10 mouse cellular contexts compared by ENCODE assay signal in genomic region chr16:21881181-21881580, GRCm38 (mm10).
DNase-seq lines count a peak whose midpoint lies in the region; ATAC-seq lines count a peak whose summit lies in the region.
"Had no signal": no experiment of that assay in that cellular context is flagged by ENCODE, and none has a peak within 500 bp of the region (broad histone marks: within the 10 kb centered on the region; RNA-seq: fewer than 3 reads in every experiment).

No protein-coding gene starts in this region.

- peak overlapping the region; percentile 19; the same call in 1 of the 2 replicates for H3K9ac ChIP-seq in embryonic facial prominence, embryonic 14.5 days (ENCODE audit: low read depth, low read length)
- no peak overlapping the region for H3K9ac ChIP-seq in midbrain, embryonic 11.5 days (ENCODE audit: low read length)
- no peak overlapping the region for H3K9ac ChIP-seq in hindbrain, embryonic 15.5 days
- H3K9ac ChIP-seq in neural tube, embryonic 14.5 days (replicated peaks; ENCODE audit: low read depth, low read length), result no peak overlapping the region
- H3K9ac ChIP-seq: liver, postnatal 0 days had no signal

- H3K36me3 ChIP-seq in embryonic facial prominence, embryonic 14.5 days (ENCODE audit: control insufficient read depth, insufficient read depth, low read length), result no peaks in the 10 kb centered on the region
- H3K36me3 ChIP-seq in embryonic facial prominence, embryonic 10.5 days (replicated peaks), result no peaks in the 10 kb centered on the region; the same call in 1 of the 2 replicates
- no peaks in the 10 kb centered on the region for H3K36me3 ChIP-seq in midbrain, embryonic 11.5 days (ENCODE audit: control insufficient read depth, insufficient read depth, low read length)
- H3K36me3 ChIP-seq in midbrain, embryonic 10.5 days, result no peaks in the 10 kb centered on the region
- H3K36me3 ChIP-seq in hindbrain, embryonic 15.5 days, result no peaks in the 10 kb centered on the region
- no peaks in the 10 kb centered on the region for H3K36me3 ChIP-seq in neural tube, embryonic 14.5 days (ENCODE audit: control insufficient read depth, insufficient read depth, low read length)

- H3K4me2 ChIP-seq in embryonic facial prominence, embryonic 14.5 days (ENCODE audit: low read depth, low read length), result no peak overlapping the region
- no peak overlapping the region for H3K4me2 ChIP-seq in midbrain, embryonic 11.5 days
- peak overlapping the region; percentile 2; the same call in 1 of the 2 replicates for H3K4me2 ChIP-seq in hindbrain, embryonic 15.5 days
- H3K4me2 ChIP-seq in neural tube, embryonic 14.5 days (ENCODE audit: low read depth, low read length), result no peak overlapping the region

- H3K4me1 ChIP-seq in embryonic facial prominence, embryonic 14.5 days (ENCODE audit: control insufficient read depth, insufficient read depth, low read length), result no peaks in the 10 kb centered on the region
- H3K4me1 ChIP-seq in embryonic facial prominence, embryonic 10.5 days, result 0 out of 2 replicates have a peak, but pooled peaks cover 5% of the 10 kb centered on the region
- peaks cover 2% of the 10 kb centered on the region for H3K4me1 ChIP-seq in midbrain, embryonic 11.5 days (ENCODE audit: control insufficient read depth, insufficient read depth, low read length)
- H3K4me1 ChIP-seq in midbrain, embryonic 10.5 days, result peaks cover 10% of the 10 kb centered on the region
- H3K4me1 ChIP-seq in hindbrain, embryonic 15.5 days (replicated peaks), result peaks cover 26% of the 10 kb centered on the region
- peaks cover 32% of the 10 kb centered on the region for H3K4me1 ChIP-seq in neural tube, embryonic 14.5 days (ENCODE audit: control insufficient read depth, insufficient read depth, low read length)

- 48% methylated on average over 6 of the region's 6 CpGs for WGBS in embryonic facial prominence, embryonic 14.5 days
- WGBS in embryonic facial prominence, embryonic 10.5 days, result 64% methylated on average over 6 of the region's 6 CpGs
- 59% methylated on average over 6 of the region's 6 CpGs for WGBS in midbrain, embryonic 11.5 days
- 74% methylated on average over 6 of the region's 6 CpGs for WGBS in midbrain, embryonic 10.5 days
- 20% methylated on average over 6 of the region's 6 CpGs for WGBS in hindbrain, embryonic 15.5 days
- WGBS in neural tube, embryonic 14.5 days, result 19% methylated on average over 6 of the region's 6 CpGs

- no peak overlapping the region for H3K27ac ChIP-seq in embryonic facial prominence, embryonic 14.5 days (replicated peaks; ENCODE audit: low read depth, low read length)
- H3K27ac ChIP-seq in embryonic facial prominence, embryonic 10.5 days (replicated peaks), result no peak overlapping the region
- no peak overlapping the region for H3K27ac ChIP-seq in midbrain, embryonic 11.5 days (ENCODE audit: low read depth, low read length)
- no peak overlapping the region for H3K27ac ChIP-seq in midbrain, embryonic 10.5 days (replicated peaks)
- H3K27ac ChIP-seq in hindbrain, embryonic 15.5 days (replicated peaks), result peak overlapping the region; percentile 77
- H3K27ac ChIP-seq in neural tube, embryonic 14.5 days (ENCODE audit: low read depth, low read length), result peak overlapping the region; percentile 83

- no peaks in the 10 kb centered on the region for H3K9me3 ChIP-seq in embryonic facial prominence, embryonic 14.5 days (ENCODE audit: control insufficient read depth, low read length)
- H3K9me3 ChIP-seq in embryonic facial prominence, embryonic 10.5 days, result no peaks in the 10 kb centered on the region
- H3K9me3 ChIP-seq in midbrain, embryonic 11.5 days (ENCODE audit: control insufficient read depth, low read length), result no peaks in the 10 kb centered on the region
- no peaks in the 10 kb centered on the region for H3K9me3 ChIP-seq in midbrain, embryonic 10.5 days (replicated peaks)
- H3K9me3 ChIP-seq in hindbrain, embryonic 15.5 days, result no peaks in the 10 kb centered on the region
- H3K9me3 ChIP-seq in neural tube, embryonic 14.5 days (ENCODE audit: control insufficient read depth, low read length), result no peaks in the 10 kb centered on the region

- ATAC-seq in embryonic facial prominence, embryonic 14.5 days (ENCODE audit: low read depth), result no peak
- no peak for ATAC-seq in midbrain, embryonic 11.5 days (ENCODE audit: low FRiP score)
- ATAC-seq in hindbrain, embryonic 15.5 days (ENCODE audit: low FRiP score, low read depth), result peak; percentile 74
- ATAC-seq in neural tube, embryonic 14.5 days (ENCODE audit: low read depth), result peak; percentile 75
- ATAC-seq: liver, postnatal 0 days had no signal

- H3K27me3 ChIP-seq in embryonic facial prominence, embryonic 14.5 days (replicated peaks; ENCODE audit: control insufficient read depth, insufficient read depth, low read length), result no peaks in the 10 kb centered on the region
- H3K27me3 ChIP-seq in embryonic facial prominence, embryonic 10.5 days (replicated peaks; ENCODE audit: low read depth, poor library complexity, severe bottlenecking), result no peaks in the 10 kb centered on the region
- H3K27me3 ChIP-seq in midbrain, embryonic 11.5 days (ENCODE audit: control insufficient read depth, insufficient read depth, low read length), result no peaks in the 10 kb centered on the region
- no peaks in the 10 kb centered on the region for H3K27me3 ChIP-seq in midbrain, embryonic 10.5 days (ENCODE audit: low read depth, poor library complexity, severe bottlenecking)
- H3K27me3 ChIP-seq in hindbrain, embryonic 15.5 days, result no peaks in the 10 kb centered on the region
- no peaks in the 10 kb centered on the region for H3K27me3 ChIP-seq in neural tube, embryonic 14.5 days (ENCODE audit: control insufficient read depth, insufficient read depth, low read length)

- H3K4me3 ChIP-seq in embryonic facial prominence, embryonic 14.5 days (ENCODE audit: low read depth, low read length), result no peak overlapping the region
- H3K4me3 ChIP-seq in embryonic facial prominence, embryonic 10.5 days, result no peak overlapping the region
- no peak overlapping the region for H3K4me3 ChIP-seq in midbrain, embryonic 11.5 days (ENCODE audit: low read depth, low read length)
- H3K4me3 ChIP-seq in midbrain, embryonic 10.5 days, result no peak overlapping the region
- no peak overlapping the region for H3K4me3 ChIP-seq in hindbrain, embryonic 15.5 days
- H3K4me3 ChIP-seq in neural tube, embryonic 14.5 days (ENCODE audit: low read depth, low read length), result no peak overlapping the region

- DNase-seq in embryonic facial prominence, embryonic 14.5 days (ENCODE audit: low spot score), result peak; percentile 61
- no peak for DNase-seq in embryonic facial prominence, embryonic 10.5 days (ENCODE audit: low spot score)
- DNase-seq in midbrain, embryonic 11.5 days (ENCODE audit: low spot score, missing footprints), result peak; percentile 8
- DNase-seq in midbrain, embryonic 10.5 days (ENCODE audit: low spot score), result no peak
- no peak for DNase-seq in lung, postnatal 14 days
- DNase-seq in ovary, postnatal 14 days (ENCODE audit: low spot score), result no peak
- DNase-seq: adrenal gland, postnatal 25 days; liver, postnatal 0 days had no signal

Comparison
In these comparisons a context has a peak if more than half of its experiments do, and no peak if none do; other contexts are left out.
1. DNase-seq: peak in embryonic facial prominence, embryonic 14.5 days (single experiment) and midbrain, embryonic 11.5 days (single experiment); none in embryonic facial prominence, embryonic 10.5 days (single experiment), midbrain, embryonic 10.5 days (single experiment), lung, postnatal 14 days (single experiment) and ovary, postnatal 14 days (single experiment).
2. ATAC-seq: peak in hindbrain, embryonic 15.5 days (single experiment) and neural tube, embryonic 14.5 days (single experiment); none in embryonic facial prominence, embryonic 14.5 days (single experiment) and midbrain, embryonic 11.5 days (single experiment).
3. H3K27ac ChIP-seq: peak in hindbrain, embryonic 15.5 days (single experiment) and neural tube, embryonic 14.5 days (single experiment); none in embryonic facial prominence, embryonic 14.5 days (single experiment), embryonic facial prominence, embryonic 10.5 days (single experiment), midbrain, embryonic 11.5 days (single experiment) and midbrain, embryonic 10.5 days (single experiment).